Mouse (Mus musculus) E14TG2a.4 (cell line): ENCODE measurements around the gene Slc26a8.

Experiments
- CTCF ChIP-seq: conservative IDR thresholded peaks from 2 replicates; pipeline ENCODE4 v1.5.1; 2014; ENCODE audit warnings: low read length
- NANOG ChIP-seq: IDR thresholded peaks from 2 replicates; pipeline ENCODE4 v1.6.1; 2014; ENCODE audit warnings: borderline replicate concordance, low read length, mixed read lengths
- POU5F1 ChIP-seq: IDR thresholded peaks from 2 replicates; pipeline ENCODE4 v1.6.1; 2014; ENCODE audit warnings: low read length, borderline replicate concordance

GRCm38 (mm10) chr17:28601557-28602250 is 88.3 kb downstream of the Slc26a8 start:
- no peak for TF ChIP-seq CTCF
- TF ChIP-seq POU5F1 = no peak
- TF ChIP-seq NANOG = no peak
